In the genomic region with DNA sequence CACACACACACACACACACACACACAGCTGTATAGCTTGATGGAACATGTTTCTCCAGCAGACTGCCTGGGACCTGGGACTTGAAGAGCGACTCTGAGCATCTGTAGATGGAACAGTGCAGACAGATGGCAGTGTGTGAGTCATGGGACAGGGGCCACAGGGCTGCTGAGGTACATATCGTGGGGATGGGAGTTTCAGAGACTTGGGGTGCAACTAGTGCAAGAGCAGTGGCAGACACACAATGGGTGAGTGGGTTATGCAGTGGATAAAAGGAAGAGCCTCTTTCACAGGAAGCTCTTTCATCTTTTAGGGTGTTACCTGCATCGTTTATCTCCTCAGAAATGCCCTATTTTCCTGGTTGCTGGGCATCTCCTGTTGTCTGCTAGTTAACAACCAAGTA, we compare ENCODE assay signal across 21 mouse cellular contexts. TPM values are rescaled to one million over a fixed set of nuclear protein-coding genes. Genes with fewer than 3 reads are reported as not detected.
DNase-seq lines count a peak whose midpoint lies in the region; ATAC-seq lines count a peak whose summit lies in the region.
"Had no signal": no experiment of that assay in that cellular context is flagged by ENCODE, and none has a peak within 500 bp of the region (broad histone marks: within the 10 kb centered on the region; RNA-seq: fewer than 3 reads in every experiment).

No protein-coding gene starts in this region.

- DNase-seq in induced T-regulatory cell, adult 2 months (ENCODE audit: low read depth) = peak; percentile 38
- peak; percentile 33 for DNase-seq in thymus, postnatal 10 days (ENCODE audit: low spot score in 2 of 2)
- DNase-seq in right cerebral cortex, postnatal 4 days = no peak
- DNase-seq in ovary, adult 18-20 months (ENCODE audit: low spot score) = no peak
- DNase-seq in kidney, postnatal 36 days = no peak
- DNase-seq in gastrocnemius, postnatal 36 days = no peak
- DNase-seq: adrenal gland, adult 2 months; adrenal gland, postnatal 36 days; cerebellum, adult 18-20 months; cerebellum, postnatal 14 days; gastrocnemius, adult 2 months; heart, postnatal 14 days; kidney, adult 9 months; kidney, postnatal 10 days; layer of hippocampus, adult 9-11 months; lung, embryonic 14.5 days had no signal

- intact Hi-C loops in gastrocnemius, postnatal 36 days (cut with DNase I) = no loop called here

- peak; percentile 53 for ATAC-seq in CD4-positive, CD25-positive, alpha-beta regulatory T cell, adult 4 months
- ATAC-seq: forebrain, embryonic 16.5 days; hindbrain, embryonic 16.5 days; intestine, embryonic 16.5 days; Patski had no signal

RNA-seq across cellular contexts. Expression of a gene that starts 25.8 kb away (rescaled TPM):
- 10 to 100 TPM; 13.5 to 14.0 TPM for polyA plus RNA-seq in CD4-positive, CD25-positive, alpha-beta regulatory T cell, adult 4 months (2017; shearing (Covaris generic))
- 10 to 100 TPM; 13.2 to 14.3 TPM for total RNA-seq in gastrocnemius, postnatal 36 days (2021)

Comparison
In these comparisons a context has a peak if more than half of its experiments do, and no peak if none do; other contexts are left out.
1. DNase-seq: peak in induced T-regulatory cell, adult 2 months (single experiment) and thymus, postnatal 10 days (2 of 2); none in right cerebral cortex, postnatal 4 days (single experiment), ovary, adult 18-20 months (single experiment), kidney, postnatal 36 days (0 of 2) and gastrocnemius, postnatal 36 days (0 of 2).